Mouse (Mus musculus) adrenal gland, postnatal 25 days (tissue): Measurements from ENCODE around the gene Zbtb5. TPM values are rescaled to one million over a fixed set of nuclear protein-coding genes. Genes with fewer than 3 reads are reported as not detected.
"Not testable (repeated sequence)": the region's sequence is repeated elsewhere in the genome, so short reads cannot be mapped to it uniquely, and the experiment has no call there.

Experiments used
- DNase-seq: peaks from one replicate; pipeline ENCODE4 v3.0.0; 2021; ENCODE audit warnings: mixed read lengths
- total RNA-seq: library from RNA; stranded (reverse); gene quantifications from 2 replicates; pipeline ENCODE4 v1.2.3, GENCODE M21; 2021

Zbtb5 gene
- total RNA-seq, 1 experiment from 2014 or later, result 15.3 TPM

- no peak for DNase-seq
Measured at GRCm38 (mm10) chr4:44970056-44970455, 42.2 kb downstream of the Zbtb5 start.

- no peak for DNase-seq
Measured at GRCm38 (mm10) chr4:44967402-44967801, 44.8 kb downstream of the Zbtb5 start.

- DNase-seq, result no peak
Measured at GRCm38 (mm10) chr4:44965736-44966135, 46.5 kb downstream of the Zbtb5 start.

- DNase-seq, result no peak
Measured at GRCm38 (mm10) chr4:44965175-44965574, 47.0 kb downstream of the Zbtb5 start.

GRCm38 (mm10) chr4:44963156-44963555 lies 49.1 kb downstream of the Zbtb5 start:
- no peak for DNase-seq

GRCm38 (mm10) chr4:44959220-44959619 lies 53.0 kb downstream of the Zbtb5 start:
- no peak for DNase-seq

- DNase-seq, result no peak
Measured at GRCm38 (mm10) chr4:44958776-44959175, 53.4 kb downstream of the Zbtb5 start.

GRCm38 (mm10) chr4:44953041-44953440 lies 59.2 kb downstream of the Zbtb5 start:
- DNase-seq, result no peak

- no peak for DNase-seq
Measured at GRCm38 (mm10) chr4:44948314-44948713, 63.9 kb downstream of the Zbtb5 start.

GRCm38 (mm10) chr4:44947464-44947863 lies 64.7 kb downstream of the Zbtb5 start:
- no peak for DNase-seq

- DNase-seq, result not testable (repeated sequence)
Measured at GRCm38 (mm10) chr4:44946126-44946525, 66.1 kb downstream of the Zbtb5 start.

- DNase-seq, result no peak
Measured at GRCm38 (mm10) chr4:44944426-44945075, 67.7 kb downstream of the Zbtb5 start.

GRCm38 (mm10) chr4:44943480-44943879 lies 68.7 kb downstream of the Zbtb5 start:
- no peak for DNase-seq

GRCm38 (mm10) chr4:44942237-44942636 lies 70.0 kb downstream of the Zbtb5 start:
- DNase-seq, result no peak

Other genes starting within 250 kb of the Zbtb5 start
- 196 and 217 TPM in 2 replicates for gene Grhpr, start 31.0 kb downstream of the Zbtb5 start, total RNA-seq
- gene Polr1e, start 6.2 kb upstream of the Zbtb5 start, total RNA-seq, result 13.1 and 14.3 TPM in 2 replicates
- gene Fbxo10, start 72.2 kb upstream of the Zbtb5 start, total RNA-seq, result 6.9 and 12.5 TPM in 2 replicates
- 84.1 and 86.5 TPM in 2 replicates for gene Tomm5, start 95.7 kb upstream of the Zbtb5 start, total RNA-seq
- gene Frmpd1, start 172.5 kb upstream of the Zbtb5 start, total RNA-seq, result 3.7 and 7.2 TPM in 2 replicates